Mouse (Mus musculus) neural tube, embryonic 15.5 days (tissue): Measurements from ENCODE around the gene Traf2. TPM values are rescaled to one million over a fixed set of nuclear protein-coding genes. Genes with fewer than 3 reads are reported as not detected.

ENCODE experiments used
- ATAC-seq: fragments of 200-750 bp; cut with Nextera tagmentation; 2 replicates; pipeline ENCODE4 v1.8.0; 2017; ENCODE audit warnings: mild to moderate bottlenecking, moderate TSS enrichment, moderate library complexity; ENCODE audit not compliant: low FRiP score
- H3K27ac ChIP-seq: fragments of 300-500 bp; sonication (generic); replicated peaks from 2 replicates; pipeline ENCODE4 v1.5.1; 2015; ENCODE audit warnings: mild to moderate bottlenecking, inconsistent platforms
- H3K27me3 ChIP-seq: fragments of 300-500 bp; sonication (generic); replicated peaks from 2 replicates; pipeline ENCODE4 v1.6.1; 2015; ENCODE audit warnings: inconsistent platforms
- H3K36me3 ChIP-seq: fragments of 300-500 bp; sonication (generic); 2 replicates; pipeline ENCODE4 v1.6.1; 2015; ENCODE audit warnings: inconsistent platforms
- H3K4me1 ChIP-seq: fragments of 300-500 bp; sonication (generic); 2 replicates; pipeline ENCODE4 v1.6.1; 2015; ENCODE audit warnings: inconsistent platforms
- H3K4me2 ChIP-seq: fragments of 300-500 bp; sonication (generic); 2 replicates; pipeline ENCODE4 v1.6.1; 2015; ENCODE audit warnings: inconsistent platforms, mild to moderate bottlenecking, moderate library complexity
- H3K4me3 ChIP-seq: fragments of 300-500 bp; sonication (generic); replicated peaks from 2 replicates; pipeline ENCODE4 v1.5.1; 2015; ENCODE audit warnings: mild to moderate bottlenecking, inconsistent platforms
- H3K9ac ChIP-seq: fragments of 300-500 bp; sonication (generic); replicated peaks from 2 replicates; pipeline ENCODE4 v1.6.1; 2015; ENCODE audit warnings: mild to moderate bottlenecking, inconsistent platforms
- H3K9me3 ChIP-seq: fragments of 300-500 bp; sonication (generic); replicated peaks from 2 replicates; pipeline ENCODE4 v1.6.1; 2016; ENCODE audit warnings: inconsistent platforms
- WGBS: fragments of 180-500 bp; shearing (Covaris S2); methylation state at CpG from one replicate; pipeline ENCODE4 v1.1.7; 2015; ENCODE audit warnings: mixed read lengths; 5-methylcytosine and 5-hydroxymethylcytosine counted together
- polyA plus RNA-seq: library from polyadenylated mRNA; unstranded; fragments of >200 nt; fragmentation: Nextera tagmentation; extraction: Ambion mirVana; gene quantifications from 2 replicates; pipeline ENCODE4 v1.2.1, GENCODE M21; 2015

Traf2 gene
- polyA plus RNA-seq, 1 experiment from 2014 or later: 15.4 TPM

GRCm38 (mm10) chr2:25534866-25535182 lies 11.9 kb downstream of the Traf2 start:
- H3K4me3 ChIP-seq: no peak overlapping the region
- 95% methylated on average over 2 of the region's 2 CpGs for WGBS
- H3K9ac ChIP-seq: no peak overlapping the region
- no peak overlapping the region for H3K4me2 ChIP-seq
- H3K27ac ChIP-seq: no peak overlapping the region
- no peaks in the 10 kb centered on the region for H3K4me1 ChIP-seq
- peaks cover 13% of the 10 kb centered on the region for H3K36me3 ChIP-seq
- no peaks in the 10 kb centered on the region for H3K27me3 ChIP-seq
- no peaks in the 10 kb centered on the region for H3K9me3 ChIP-seq
- ATAC-seq: no peak

GRCm38 (mm10) chr2:25534178-25534865 lies 12.4 kb downstream of the Traf2 start:
- peaks cover 17% of the 10 kb centered on the region for H3K36me3 ChIP-seq
- WGBS: 93% methylated on average over 3 of the region's 3 CpGs
- ATAC-seq: no peak

GRCm38 (mm10) chr2:25533707-25534106 lies 13.0 kb downstream of the Traf2 start:
- Histone ChIP-seq H3K4me1 (no peaks in the 10 kb centered on the region), H3K9me3 (no peaks in the 10 kb centered on the region), H3K4me3 (no peak overlapping the region), H3K27me3 (no peaks in the 10 kb centered on the region), H3K9ac (no peak overlapping the region), H3K4me2 (no peak overlapping the region), H3K36me3 (peaks cover 23% of the 10 kb centered on the region), H3K27ac (no peak overlapping the region)
- ATAC-seq: no peak
- WGBS: 90% methylated on average over 2 of the region's 2 CpGs

More at GRCm38 (mm10) chr2:25534178-25534865, 12.4 kb downstream of the Traf2 start:
- Histone ChIP-seq H3K27ac (no peak overlapping the region), H3K4me3 (no peak overlapping the region), H3K4me2 (no peak overlapping the region), H3K9me3 (no peaks in the 10 kb centered on the region), H3K4me1 (no peaks in the 10 kb centered on the region), H3K9ac (no peak overlapping the region), H3K27me3 (no peaks in the 10 kb centered on the region)

GRCm38 (mm10) chr2:25526510-25527302 lies 20.0 kb downstream of the Traf2 start:
- Histone ChIP-seq H3K27me3 (no peaks in the 10 kb centered on the region), H3K27ac (no peak overlapping the region), H3K4me2 (no peak overlapping the region), H3K36me3 (peaks cover 66% of the 10 kb centered on the region), H3K4me1 (no peaks in the 10 kb centered on the region), H3K9me3 (no peaks in the 10 kb centered on the region), H3K4me3 (no peak overlapping the region), H3K9ac (no peak overlapping the region)
- 94% methylated on average over 9 of the region's 9 CpGs for WGBS
- no peak for ATAC-seq

- 65% methylated on average over 3 of the region's 3 CpGs for WGBS
- no peak for ATAC-seq
Measured at GRCm38 (mm10) chr2:25509912-25510311, 36.8 kb downstream of the Traf2 start.

GRCm38 (mm10) chr2:25506964-25507363 lies 39.8 kb downstream of the Traf2 start:
- no peak overlapping the region for H3K27ac ChIP-seq
- no peak overlapping the region for H3K4me3 ChIP-seq
- peaks cover 5% of the 10 kb centered on the region for H3K4me1 ChIP-seq
- no peaks in the 10 kb centered on the region for H3K27me3 ChIP-seq
- no peaks in the 10 kb centered on the region for H3K9me3 ChIP-seq
- peaks cover 35% of the 10 kb centered on the region for H3K36me3 ChIP-seq
- H3K4me2 ChIP-seq: no peak overlapping the region
- no peak for ATAC-seq
- WGBS: 38% methylated on average over 5 of the region's 5 CpGs
- H3K9ac ChIP-seq: no peak overlapping the region

More at GRCm38 (mm10) chr2:25509912-25510311, 36.8 kb downstream of the Traf2 start:
- Histone ChIP-seq H3K4me3 (no peak overlapping the region), H3K9ac (no peak overlapping the region), H3K27ac (no peak overlapping the region), H3K4me2 (no peak overlapping the region), H3K27me3 (no peaks in the 10 kb centered on the region), H3K36me3 (peaks cover 14% of the 10 kb centered on the region), H3K9me3 (no peaks in the 10 kb centered on the region), H3K4me1 (no peaks in the 10 kb centered on the region)

GRCm38 (mm10) chr2:25505860-25506259 lies 40.9 kb downstream of the Traf2 start:
- H3K36me3 ChIP-seq: peaks cover 35% of the 10 kb centered on the region
- no peak for ATAC-seq
- no peaks in the 10 kb centered on the region for H3K27me3 ChIP-seq
- peaks cover 13% of the 10 kb centered on the region for H3K4me1 ChIP-seq
- no peaks in the 10 kb centered on the region for H3K9me3 ChIP-seq
- H3K4me2 ChIP-seq: no peak overlapping the region
- 96% methylated on average over 4 of the region's 4 CpGs for WGBS
- no peak overlapping the region for H3K4me3 ChIP-seq
- no peak overlapping the region for H3K27ac ChIP-seq
- no peak overlapping the region for H3K9ac ChIP-seq

GRCm38 (mm10) chr2:25505000-25505399 lies 41.7 kb downstream of the Traf2 start:
- Histone ChIP-seq H3K36me3 (peaks cover 35% of the 10 kb centered on the region), H3K4me3 (no peak overlapping the region), H3K9ac (no peak overlapping the region), H3K4me1 (peaks cover 18% of the 10 kb centered on the region), H3K4me2 (no peak overlapping the region), H3K9me3 (no peaks in the 10 kb centered on the region), H3K27me3 (no peaks in the 10 kb centered on the region), H3K27ac (no peak overlapping the region)
- ATAC-seq: no peak
- WGBS: 100% methylated on average over 1 of the region's 1 CpGs

- H3K4me1 ChIP-seq: peaks cover 18% of the 10 kb centered on the region
- H3K36me3 ChIP-seq: peaks cover 35% of the 10 kb centered on the region
- H3K4me2 ChIP-seq: no peak overlapping the region
- WGBS: 94% methylated on average over 19 of the region's 19 CpGs
- no peaks in the 10 kb centered on the region for H3K27me3 ChIP-seq
- H3K9ac ChIP-seq: no peak overlapping the region
- no peak overlapping the region for H3K4me3 ChIP-seq
- no peak overlapping the region for H3K27ac ChIP-seq
- no peak for ATAC-seq
- H3K9me3 ChIP-seq: no peaks in the 10 kb centered on the region
Measured at GRCm38 (mm10) chr2:25504538-25504937, 42.2 kb downstream of the Traf2 start.

- H3K27ac ChIP-seq: no peak overlapping the region
- peaks cover 18% of the 10 kb centered on the region for H3K4me1 ChIP-seq
- H3K4me3 ChIP-seq: no peak overlapping the region
- no peaks in the 10 kb centered on the region for H3K9me3 ChIP-seq
- ATAC-seq: no peak
- H3K4me2 ChIP-seq: no peak overlapping the region
- H3K9ac ChIP-seq: no peak overlapping the region
- no peaks in the 10 kb centered on the region for H3K27me3 ChIP-seq
- peaks cover 35% of the 10 kb centered on the region for H3K36me3 ChIP-seq
- 82% methylated on average over 3 of the region's 3 CpGs for WGBS
Measured at GRCm38 (mm10) chr2:25502726-25503125, 44.0 kb downstream of the Traf2 start.

- WGBS: 77% methylated on average over 20 of the region's 20 CpGs
- H3K4me3 ChIP-seq: peak within 1 kb of the TSS; percentile 83
- H3K4me2 ChIP-seq: peak within 1 kb of the TSS; percentile 98
- no peak; the same call in 1 of the 2 replicates for ATAC-seq
- H3K27ac ChIP-seq: peak within 1 kb of the TSS; percentile 86
- no peaks in the 10 kb centered on the region for H3K27me3 ChIP-seq
- H3K9ac ChIP-seq: peak within 1 kb of the TSS; percentile 96
- peaks cover 35% of the 10 kb centered on the region for H3K36me3 ChIP-seq
- H3K4me1 ChIP-seq: peaks cover 18% of the 10 kb centered on the region
- H3K9me3 ChIP-seq: no peaks in the 10 kb centered on the region
Measured at GRCm38 (mm10) chr2:25501593-25502486, 44.9 kb downstream of the Traf2 start, which contains the start of gene C8g. Gene C8g, minus strand, starts transcription at chr2:25501719.
